Mouse (Mus musculus): ENCODE measurements around the gene Foxf1. TPM values are rescaled to one million over a fixed set of nuclear protein-coding genes. Genes with fewer than 3 reads are reported as not detected.

Gene Foxf1
- total RNA-seq, 2 experiments from 2014 or later = 0.50 to 0.66 TPM

- DNase-seq = no peak
Measured at GRCm38 (mm10) chr8:121115136-121115535, 30.9 kb downstream of the Foxf1 start.

- DNase-seq = peak in 1 of 2 experiments; percentile 39
Measured at GRCm38 (mm10) chr8:121115948-121116347, 31.8 kb downstream of the Foxf1 start, which contains the start of gene Foxc2. Gene Foxc2 (plus strand): TSS chr8:121116171.

GRCm38 (mm10) chr8:121116591-121117185, 32.5 kb downstream of the Foxf1 start:
- DNase-seq = no peak

- DNase-seq = no peak
Measured at GRCm38 (mm10) chr8:121117186-121117651, 33.0 kb downstream of the Foxf1 start.

GRCm38 (mm10) chr8:121117906-121118305, 33.7 kb downstream of the Foxf1 start:
- no peak for DNase-seq

- DNase-seq = no peak
Measured at GRCm38 (mm10) chr8:121118634-121119420, 34.6 kb downstream of the Foxf1 start.

GRCm38 (mm10) chr8:121119635-121120455, 35.7 kb downstream of the Foxf1 start:
- no peak for DNase-seq

- DNase-seq = no peak
Measured at GRCm38 (mm10) chr8:121120456-121121419, 36.6 kb downstream of the Foxf1 start.

- no peak for DNase-seq
Measured at GRCm38 (mm10) chr8:121121704-121122103, 37.5 kb downstream of the Foxf1 start.

- DNase-seq = no peak
Measured at GRCm38 (mm10) chr8:121122368-121122767, 38.2 kb downstream of the Foxf1 start.

- no peak for DNase-seq
Measured at GRCm38 (mm10) chr8:121123113-121123512, 38.9 kb downstream of the Foxf1 start.

- DNase-seq = no peak
Measured at GRCm38 (mm10) chr8:121124547-121125239, 40.5 kb downstream of the Foxf1 start.

- peak; percentile 45 to 51 for DNase-seq
Measured at GRCm38 (mm10) chr8:121125311-121125876, 41.2 kb downstream of the Foxf1 start.

GRCm38 (mm10) chr8:121126191-121126590, 42.0 kb downstream of the Foxf1 start:
- DNase-seq = no peak

GRCm38 (mm10) chr8:121126694-121127093, 42.5 kb downstream of the Foxf1 start:
- no peak for DNase-seq

- no peak for DNase-seq
Measured at GRCm38 (mm10) chr8:121127291-121127701, 43.1 kb downstream of the Foxf1 start.

- DNase-seq = no peak
Measured at GRCm38 (mm10) chr8:121127756-121128375, 43.7 kb downstream of the Foxf1 start, which contains the start of gene Foxl1. Gene Foxl1 (plus strand): TSS chr8:121127940.

- no peak for DNase-seq
Measured at GRCm38 (mm10) chr8:121128531-121129264, 44.5 kb downstream of the Foxf1 start.

GRCm38 (mm10) chr8:121129265-121129940, 45.2 kb downstream of the Foxf1 start:
- DNase-seq = no peak

All from layer of hippocampus, postnatal 36 days (tissue).